Mouse (Mus musculus): ENCODE measurements around the gene 4931400O07Rik.

Gene 4931400O07Rik

GRCm38 (mm10) chrX:62467691-62468090 lies at the start of gene 4931400O07Rik:
Gene 4931400O07Rik, plus strand, starts transcription at chrX:62467991.
- no peak for DNase-seq

Measured in layer of hippocampus, adult 9-11 months (tissue).